Mouse (Mus musculus) left cerebral cortex, postnatal 36 days (tissue): Measurements from ENCODE around the gene Dock11. TPM values are rescaled to one million over a fixed set of nuclear protein-coding genes. Genes with fewer than 3 reads are reported as not detected.
A peak's percentile ranks its signal among the peaks of the same experiment; 100 is the strongest.

ENCODE experiments used
- DNase-seq, 2 experiments: peaks; one replicate each; pipeline ENCODE4 v3.0.0; 2021 to 2022; ENCODE audit warnings: low spot score in 2 of 2, mixed read lengths in 1 of 2
- intact Hi-C: fragments of 180-260 bp; cut with DNase I; formaldehyde crosslinking; loops from one replicate; pipeline ENCODE4 v1.15.1; 2025
- total RNA-seq, 2 experiments: library from RNA; stranded (reverse); gene quantifications; 2 replicates each; pipeline ENCODE4 v1.2.3; 2021

Gene Dock11
- total RNA-seq, 2 experiments from 2014 or later, result 5.6 to 8.4 TPM

DNA sequence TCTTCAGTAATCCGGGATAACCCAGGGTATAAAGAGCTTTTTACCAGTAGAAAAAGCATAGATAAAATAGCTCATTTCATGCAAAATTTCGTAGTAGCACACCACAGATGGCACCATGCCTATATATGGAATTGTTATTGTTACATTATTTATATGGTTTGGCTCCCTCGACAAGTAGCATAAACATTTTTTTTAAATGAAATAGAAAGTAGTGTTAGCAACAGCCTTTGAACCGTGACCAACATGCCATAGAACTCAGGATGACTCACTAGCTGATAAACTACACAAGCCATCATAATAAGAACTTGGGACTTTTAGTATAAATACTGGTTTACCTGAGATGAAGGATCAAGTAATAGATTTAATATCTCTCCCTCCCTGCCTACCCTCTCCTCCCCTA, 188.5 kb downstream of the Dock11 start:
- DNase-seq, result no peak
- intact Hi-C loops, result no loop called here

DNA sequence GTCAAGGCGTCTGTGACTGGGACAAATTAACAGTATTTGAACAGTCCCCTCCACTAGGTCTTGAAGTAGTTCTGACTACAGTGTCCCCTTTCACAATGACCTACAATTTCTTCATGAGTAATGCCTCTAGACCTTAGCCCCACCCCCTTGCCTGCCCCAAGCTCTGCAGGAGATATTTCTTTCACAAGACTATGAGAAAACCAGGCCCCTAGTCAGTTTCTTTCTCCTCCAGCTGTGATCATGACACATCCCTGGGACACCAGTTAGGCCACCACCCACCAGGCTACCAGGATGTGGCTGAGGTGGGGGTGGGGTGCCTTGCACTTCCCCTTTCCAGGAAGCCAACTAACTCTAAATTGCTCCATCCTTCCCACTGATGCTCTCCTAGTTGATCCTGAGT, 194.3 kb downstream of the Dock11 start:
- no peak for DNase-seq

DNA sequence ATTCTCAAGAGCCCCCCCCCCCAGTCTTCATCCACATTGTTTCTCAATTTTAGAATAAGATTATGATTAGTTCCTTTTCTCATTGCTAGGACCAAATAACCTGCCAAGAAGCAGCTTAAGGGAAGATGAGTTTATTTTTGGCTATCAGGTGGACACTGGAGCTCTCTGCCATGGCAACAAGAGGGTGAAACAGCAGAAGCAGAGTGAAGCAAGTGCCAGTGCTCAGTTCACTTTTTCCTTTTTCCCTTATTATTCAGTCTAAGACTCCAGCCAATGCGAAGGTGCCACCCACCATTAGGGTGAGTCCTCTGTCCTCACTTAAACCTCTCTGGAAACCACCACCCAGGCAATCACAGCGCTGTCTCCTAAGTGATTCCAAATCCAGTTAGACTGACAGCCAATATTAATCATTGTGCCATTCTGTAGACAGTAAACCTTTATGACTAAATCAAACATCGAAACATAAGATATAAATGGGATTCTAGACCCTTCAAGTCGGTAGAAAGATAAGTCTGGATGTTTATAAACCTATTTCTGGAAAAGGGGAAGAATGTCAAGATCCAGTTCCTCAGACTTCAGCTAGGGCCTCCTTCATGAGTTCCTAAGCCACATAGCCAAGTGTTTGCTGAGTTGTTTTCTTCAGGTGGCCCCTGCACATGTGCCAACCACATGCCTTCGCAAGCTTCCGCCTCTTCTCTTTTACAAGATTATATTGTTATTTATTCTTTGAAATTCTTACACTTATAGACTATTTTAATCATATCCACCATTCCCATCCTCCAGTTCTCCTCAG, 200.0 kb downstream of the Dock11 start:
- intact Hi-C loops, result loop anchor here (5.0 kb wide), 1 partner anchor 51 kb away; no protein-coding TSS in a partner anchor
- no peak for DNase-seq

More for the DNA sequence above, 194.3 kb downstream of the Dock11 start:
- intact Hi-C loops, result no loop called here

GRCm38 (mm10) chrX:36100883-36101282, 212.3 kb downstream of the Dock11 start:
- no peak for DNase-seq
- intact Hi-C loops, result no loop called here

GRCm38 (mm10) chrX:36101318-36101717, 212.7 kb downstream of the Dock11 start:
- intact Hi-C loops, result no loop called here

GRCm38 (mm10) chrX:36108601-36109000, 220.0 kb downstream of the Dock11 start:
- DNase-seq, result no peak
- intact Hi-C loops, result no loop called here

More at GRCm38 (mm10) chrX:36101318-36101717, 212.7 kb downstream of the Dock11 start:
- no peak for DNase-seq

DNA sequence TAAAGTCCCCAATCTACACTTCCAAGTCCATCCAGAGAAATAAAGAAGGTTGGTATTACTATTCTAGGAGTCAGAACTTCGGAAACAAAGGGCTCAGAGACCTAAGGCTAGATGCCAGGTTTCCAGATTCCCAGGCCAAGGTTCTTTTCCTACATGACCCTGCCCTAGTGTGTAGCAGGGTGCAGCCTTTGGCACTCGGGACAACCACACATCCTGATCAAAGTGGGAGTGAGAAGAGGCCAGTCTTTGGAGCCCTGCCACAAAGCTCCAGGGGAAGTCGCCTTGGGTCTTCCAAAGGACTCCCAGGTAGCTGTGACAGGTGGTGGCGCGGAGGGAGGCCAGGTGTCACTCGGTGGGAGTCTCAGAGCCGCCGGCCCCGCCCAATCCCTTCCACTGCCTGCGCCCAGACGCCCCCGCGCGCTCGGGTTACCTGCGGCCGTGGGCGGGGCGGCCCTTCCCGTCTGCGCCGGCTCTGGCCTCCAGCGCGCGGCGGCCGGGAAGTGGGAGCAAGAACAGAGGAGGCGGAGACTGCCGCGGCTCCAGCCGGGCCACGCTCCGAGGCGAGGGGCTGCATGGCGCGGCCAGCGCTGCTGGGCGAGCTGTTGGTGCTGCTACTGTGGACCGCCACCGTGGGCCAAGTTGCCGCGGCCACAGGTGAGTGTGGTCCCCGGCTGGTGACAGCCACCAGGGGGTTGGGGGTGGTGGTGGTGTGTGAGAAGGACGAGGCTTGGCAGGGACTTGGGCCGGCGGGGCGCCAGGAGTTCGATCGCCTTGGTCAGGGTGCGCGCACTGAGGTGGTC, 223.2 kb downstream of the Dock11 start, which contains the start of gene Il13ra1:
Gene Il13ra1 (plus strand): TSS at position 489 of the 800 bp plus-strand sequence.
- DNase-seq, result peak; percentile 7 to 8
- intact Hi-C loops, result no loop called here

DNA sequence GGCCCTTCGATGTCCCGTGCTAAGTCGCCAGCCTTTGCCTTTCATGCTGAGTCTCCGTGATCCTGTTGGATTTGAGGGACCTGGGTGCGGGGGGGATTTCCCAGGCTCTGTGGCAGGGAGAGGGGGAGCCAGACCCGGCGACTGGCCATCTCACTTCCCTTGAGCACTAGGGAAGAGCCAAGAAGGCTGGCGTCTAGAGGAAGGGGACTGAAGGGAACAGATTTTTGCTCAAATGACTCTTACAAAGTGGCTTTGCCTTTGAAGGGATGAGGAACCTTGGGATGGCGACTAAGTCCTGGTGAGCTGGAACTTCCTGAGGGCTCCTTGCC, 223.8 kb downstream of the Dock11 start:
- DNase-seq, result peak in 1 of 2 experiments; percentile 3
- intact Hi-C loops, result no loop called here

DNA sequence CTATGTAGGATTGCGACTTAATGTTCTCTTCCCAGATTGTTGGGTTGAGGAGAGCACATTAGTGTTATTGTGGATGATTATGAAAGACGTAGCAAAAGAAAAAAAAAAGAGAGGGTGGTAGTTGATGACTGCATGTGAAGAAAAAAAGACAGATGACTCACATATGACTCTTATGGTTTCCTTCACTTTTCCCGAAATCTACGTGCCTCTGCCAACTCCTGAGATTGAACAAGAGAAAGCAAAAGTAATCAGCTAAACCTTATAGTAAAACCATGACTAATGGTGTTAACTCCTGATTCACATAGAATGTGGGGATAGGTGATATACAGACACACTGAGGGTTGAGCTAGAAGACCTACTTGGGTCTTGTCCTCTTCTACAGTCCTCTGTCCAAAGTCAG, 226.5 kb downstream of the Dock11 start:
- no peak for DNase-seq
- intact Hi-C loops, result no loop called here

Other genes with a start within 250 kb of the Dock11 start
- 1 to 10 TPM; 2.9 to 4.1 TPM for gene Il13ra1, start 223.3 kb downstream of the Dock11 start, total RNA-seq